Mouse (Mus musculus) mesoderm, embryonic 11.5 days (tissue): ENCODE measurements around the gene Olfr1015.

Source experiments
- DNase-seq: peaks from one replicate; pipeline ENCODE4 v3.0.0-alpha.2; 2012; ENCODE audit warnings: low read depth, low spot score

Olfr1015 gene

GRCm38 (mm10) chr2:85781717-85782116, at the start of gene Olfr1015:
Gene Olfr1015 (plus strand): TSS chr2:85782017.
- no peak for DNase-seq

- DNase-seq: no peak
Observed at GRCm38 (mm10) chr2:85753822-85754221, 28.0 kb upstream of the Olfr1015 start.

DNA sequence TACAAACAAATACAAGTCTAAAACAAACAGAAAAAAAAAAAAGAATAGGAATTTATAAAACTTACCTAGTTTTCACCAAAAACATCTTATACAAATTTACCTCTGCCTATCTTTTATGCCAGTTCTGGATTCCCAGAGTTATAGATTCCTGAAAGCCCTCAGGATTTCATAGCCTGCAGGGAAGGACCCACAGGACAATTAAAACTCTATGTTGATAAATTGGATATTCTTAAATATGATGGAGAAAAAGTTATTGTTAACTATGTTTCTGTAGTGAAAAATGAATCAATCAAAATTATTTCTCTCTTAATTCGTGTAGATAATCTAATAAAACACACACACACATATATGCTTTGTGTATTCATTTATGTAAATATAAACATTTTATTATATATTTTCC, 19.2 kb upstream of the Olfr1015 start, which contains the start of gene Olfr1012:
Gene Olfr1012 (minus strand): TSS at position 101 of the 400 bp plus-strand sequence.
- no peak for DNase-seq

DNA sequence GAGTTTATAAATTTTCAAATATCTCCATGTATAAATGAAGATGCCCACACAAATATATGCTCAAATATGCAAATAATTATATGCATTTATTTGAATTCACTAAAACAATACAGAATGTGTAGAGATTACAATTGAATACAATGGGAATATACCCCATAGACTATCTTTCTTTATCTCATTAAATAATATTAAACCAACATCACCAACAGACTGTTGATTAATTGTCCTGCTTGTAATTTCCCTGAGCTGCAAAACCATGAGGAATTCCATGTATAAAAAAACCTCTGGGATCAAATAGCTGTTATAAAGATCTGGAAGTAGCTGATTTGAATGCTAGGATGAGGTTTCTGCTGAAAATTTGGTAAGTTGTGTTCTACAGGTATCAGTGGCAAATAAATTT, 15.0 kb upstream of the Olfr1015 start, which contains the start of gene Olfr1013:
Gene Olfr1013 (plus strand): TSS at position 301 of the 400 bp plus-strand sequence.
- DNase-seq: no peak

- no peak for DNase-seq
Observed at GRCm38 (mm10) chr2:85772413-85772812, 9.4 kb upstream of the Olfr1015 start, which contains the start of gene Olfr1014. Gene Olfr1014 (plus strand): TSS chr2:85772713.

- no peak for DNase-seq
Observed at GRCm38 (mm10) chr2:85792331-85792730, 10.5 kb downstream of the Olfr1015 start.

- DNase-seq: no peak
Observed at GRCm38 (mm10) chr2:85802444-85802843, 20.6 kb downstream of the Olfr1015 start, which contains the start of gene Olfr1016. Gene Olfr1016 (minus strand): TSS chr2:85802544.

DNA sequence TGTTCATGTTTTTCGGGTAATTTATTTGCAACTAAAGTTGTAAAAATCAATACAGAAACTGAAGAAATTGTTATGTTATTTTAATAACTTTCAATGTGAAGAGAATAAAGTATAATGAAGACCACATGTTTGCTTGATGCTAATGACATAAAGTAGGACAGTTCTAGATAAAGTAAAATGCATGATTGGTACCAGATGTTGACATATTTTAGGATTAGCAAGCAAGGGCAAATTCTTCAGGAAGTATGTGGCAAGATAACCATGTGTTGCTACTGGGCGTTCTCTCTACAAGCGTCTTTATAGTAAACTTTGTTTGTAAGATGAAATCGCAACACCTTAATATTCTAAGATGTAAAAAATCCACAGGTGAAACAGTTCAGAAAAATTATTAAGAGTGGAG, 22.7 kb downstream of the Olfr1015 start:
- DNase-seq: peak; percentile 15

- DNase-seq: no peak
Observed at GRCm38 (mm10) chr2:85818179-85818578, 36.4 kb downstream of the Olfr1015 start, which contains the start of gene Olfr1018. Gene Olfr1018 (plus strand): TSS chr2:85818479.
